Mouse (Mus musculus): ENCODE measurements at regions not wholly inside any gene's neighbourhood (a gene's known extent, or its start where the extent isn't known, plus 50 kb on each side); places are given as distances from the start of the nearest gene placed in this dataset.
"Not testable (repeated sequence)": the region's sequence is repeated elsewhere in the genome, so short reads cannot be mapped to it uniquely, and the experiment has no call there.

GRCm38 (mm10) chr16:86244191-86244590 lies 342.6 kb upstream of the Adamts5 start:
- H3K27ac ChIP-seq (replicated peaks; ENCODE audit: low read depth, low read length) = no peak overlapping the region
- H3K9ac ChIP-seq (replicated peaks; ENCODE audit: low read length) = no peak overlapping the region
- no peaks in the 10 kb centered on the region for H3K27me3 ChIP-seq (ENCODE audit: control insufficient read depth, insufficient read depth, low read length)
- 48% methylated on average over 2 of the region's 2 CpGs for WGBS
- no peaks in the 10 kb centered on the region for H3K36me3 ChIP-seq (replicated peaks; ENCODE audit: control insufficient read depth, insufficient read depth, low read depth, low read length)
- ATAC-seq (replicated peaks; ENCODE audit: insufficient number of reproducible peaks, low FRiP score, low TSS enrichment, low read depth) (no peak), DNase-seq (ENCODE audit: low spot score) (no peak)
- no peak overlapping the region for H3K4me2 ChIP-seq (ENCODE audit: low read depth, low read length)
- H3K4me3 ChIP-seq (ENCODE audit: low read depth, low read length) = no peak overlapping the region
- no peaks in the 10 kb centered on the region for H3K4me1 ChIP-seq (ENCODE audit: control insufficient read depth, insufficient read depth, low read length)
- no peaks in the 10 kb centered on the region for H3K9me3 ChIP-seq (replicated peaks; ENCODE audit: control insufficient read depth, low read length)

- H3K4me3 ChIP-seq (ENCODE audit: low read depth, low read length) = no peak overlapping the region
- no peaks in the 10 kb centered on the region for H3K27me3 ChIP-seq (ENCODE audit: control insufficient read depth, insufficient read depth, low read length)
- no peak overlapping the region for H3K9ac ChIP-seq (replicated peaks; ENCODE audit: low read length)
- no peaks in the 10 kb centered on the region for H3K4me1 ChIP-seq (ENCODE audit: control insufficient read depth, insufficient read depth, low read length)
- H3K27ac ChIP-seq (replicated peaks; ENCODE audit: low read depth, low read length) = no peak overlapping the region
- ATAC-seq (replicated peaks; ENCODE audit: insufficient number of reproducible peaks, low FRiP score, low TSS enrichment, low read depth) (no peak), DNase-seq (ENCODE audit: low spot score) (no peak)
- H3K9me3 ChIP-seq (replicated peaks; ENCODE audit: control insufficient read depth, low read length) = no peaks in the 10 kb centered on the region
- no peaks in the 10 kb centered on the region for H3K36me3 ChIP-seq (replicated peaks; ENCODE audit: control insufficient read depth, insufficient read depth, low read depth, low read length)
- WGBS = 77% methylated on average over 3 of the region's 3 CpGs
- H3K4me2 ChIP-seq (ENCODE audit: low read depth, low read length) = no peak overlapping the region
Observed at GRCm38 (mm10) chr16:86242766-86243510, 341.3 kb upstream of the Adamts5 start.

- no peak for DNase-seq (ENCODE audit: low spot score)
- Histone ChIP-seq H3K27ac (replicated peaks; ENCODE audit: low read depth, low read length) (no peak overlapping the region), H3K9ac (replicated peaks; ENCODE audit: low read length) (no peak overlapping the region), H3K4me3 (ENCODE audit: low read depth, low read length) (no peak overlapping the region), H3K9me3 (replicated peaks; ENCODE audit: control insufficient read depth, low read length) (no peaks in the 10 kb centered on the region), H3K4me1 (ENCODE audit: control insufficient read depth, insufficient read depth, low read length) (no peaks in the 10 kb centered on the region), H3K4me2 (ENCODE audit: low read depth, low read length) (no peak overlapping the region), H3K27me3 (ENCODE audit: control insufficient read depth, insufficient read depth, low read length) (no peaks in the 10 kb centered on the region), H3K36me3 (replicated peaks; ENCODE audit: control insufficient read depth, insufficient read depth, low read depth, low read length) (no peaks in the 10 kb centered on the region)
- ATAC-seq (replicated peaks; ENCODE audit: insufficient number of reproducible peaks, low FRiP score, low TSS enrichment, low read depth) = no peak
- WGBS = 71% methylated on average over 3 of the region's 3 CpGs
Observed at GRCm38 (mm10) chr16:86222997-86223396, 321.4 kb upstream of the Adamts5 start.

- Histone ChIP-seq H3K4me3 (ENCODE audit: low read depth, low read length) (no peak overlapping the region), H3K4me2 (ENCODE audit: low read depth, low read length) (no peak overlapping the region), H3K4me1 (ENCODE audit: control insufficient read depth, insufficient read depth, low read length) (no peaks in the 10 kb centered on the region), H3K36me3 (replicated peaks; ENCODE audit: control insufficient read depth, insufficient read depth, low read depth, low read length) (no peaks in the 10 kb centered on the region), H3K9me3 (replicated peaks; ENCODE audit: control insufficient read depth, low read length) (no peaks in the 10 kb centered on the region), H3K27ac (replicated peaks; ENCODE audit: low read depth, low read length) (no peak overlapping the region), H3K27me3 (ENCODE audit: control insufficient read depth, insufficient read depth, low read length) (no peaks in the 10 kb centered on the region), H3K9ac (replicated peaks; ENCODE audit: low read length) (no peak overlapping the region)
- ATAC-seq (replicated peaks; ENCODE audit: insufficient number of reproducible peaks, low FRiP score, low TSS enrichment, low read depth) = no peak
- peak; percentile 48 for DNase-seq (ENCODE audit: low spot score)
Observed at GRCm38 (mm10) chr16:86210547-86210946, 308.9 kb upstream of the Adamts5 start.

- ATAC-seq (replicated peaks; ENCODE audit: insufficient number of reproducible peaks, low FRiP score, low TSS enrichment, low read depth) = no peak
- Histone ChIP-seq H3K9ac (replicated peaks; ENCODE audit: low read length) (no peak overlapping the region), H3K4me3 (ENCODE audit: low read depth, low read length) (no peak overlapping the region), H3K27ac (replicated peaks; ENCODE audit: low read depth, low read length) (no peak overlapping the region), H3K36me3 (replicated peaks; ENCODE audit: control insufficient read depth, insufficient read depth, low read depth, low read length) (no peaks in the 10 kb centered on the region), H3K9me3 (replicated peaks; ENCODE audit: control insufficient read depth, low read length) (no peaks in the 10 kb centered on the region), H3K4me2 (ENCODE audit: low read depth, low read length) (no peak overlapping the region), H3K4me1 (ENCODE audit: control insufficient read depth, insufficient read depth, low read length) (no peaks in the 10 kb centered on the region), H3K27me3 (ENCODE audit: control insufficient read depth, insufficient read depth, low read length) (no peaks in the 10 kb centered on the region)
- no peak for DNase-seq (ENCODE audit: low spot score)
Observed at GRCm38 (mm10) chr16:86209319-86209718, 307.7 kb upstream of the Adamts5 start.

GRCm38 (mm10) chr16:86189874-86190273 lies 288.2 kb upstream of the Adamts5 start:
- 62% methylated on average over 1 of the region's 1 CpGs for WGBS
- no peak overlapping the region for H3K4me2 ChIP-seq (ENCODE audit: low read depth, low read length)
- ATAC-seq (replicated peaks; ENCODE audit: insufficient number of reproducible peaks, low FRiP score, low TSS enrichment, low read depth) (no peak), DNase-seq (ENCODE audit: low spot score) (no peak)
- H3K9me3 ChIP-seq (replicated peaks; ENCODE audit: control insufficient read depth, low read length) = no peaks in the 10 kb centered on the region
- H3K36me3 ChIP-seq (replicated peaks; ENCODE audit: control insufficient read depth, insufficient read depth, low read depth, low read length) = no peaks in the 10 kb centered on the region
- no peaks in the 10 kb centered on the region for H3K4me1 ChIP-seq (ENCODE audit: control insufficient read depth, insufficient read depth, low read length)
- H3K27me3 ChIP-seq (ENCODE audit: control insufficient read depth, insufficient read depth, low read length) = no peaks in the 10 kb centered on the region
- H3K9ac ChIP-seq (replicated peaks; ENCODE audit: low read length) = no peak overlapping the region
- no peak overlapping the region for H3K4me3 ChIP-seq (ENCODE audit: low read depth, low read length)
- no peak overlapping the region for H3K27ac ChIP-seq (replicated peaks; ENCODE audit: low read depth, low read length)

GRCm38 (mm10) chr16:86188966-86189365 lies 287.3 kb upstream of the Adamts5 start:
- no peak overlapping the region for H3K9ac ChIP-seq (replicated peaks; ENCODE audit: low read length)
- H3K27ac ChIP-seq (replicated peaks; ENCODE audit: low read depth, low read length) = no peak overlapping the region
- no peak for DNase-seq (ENCODE audit: low spot score)
- WGBS = 70% methylated on average over 3 of the region's 3 CpGs
- H3K4me2 ChIP-seq (ENCODE audit: low read depth, low read length) = no peak overlapping the region
- H3K9me3 ChIP-seq (replicated peaks; ENCODE audit: control insufficient read depth, low read length) = no peaks in the 10 kb centered on the region
- ATAC-seq (replicated peaks; ENCODE audit: insufficient number of reproducible peaks, low FRiP score, low TSS enrichment, low read depth) = no peak
- H3K4me3 ChIP-seq (ENCODE audit: low read depth, low read length) = no peak overlapping the region
- H3K27me3 ChIP-seq (ENCODE audit: control insufficient read depth, insufficient read depth, low read length) = no peaks in the 10 kb centered on the region
- no peaks in the 10 kb centered on the region for H3K36me3 ChIP-seq (replicated peaks; ENCODE audit: control insufficient read depth, insufficient read depth, low read depth, low read length)
- H3K4me1 ChIP-seq (ENCODE audit: control insufficient read depth, insufficient read depth, low read length) = no peaks in the 10 kb centered on the region

GRCm38 (mm10) chr16:86187609-86188008 lies 286.0 kb upstream of the Adamts5 start:
- not testable (repeated sequence) for H3K36me3 ChIP-seq (replicated peaks; ENCODE audit: control insufficient read depth, insufficient read depth, low read depth, low read length); H3K9ac ChIP-seq (replicated peaks; ENCODE audit: low read length); DNase-seq (ENCODE audit: low spot score); H3K4me3 ChIP-seq (ENCODE audit: low read depth, low read length); H3K4me1 ChIP-seq (ENCODE audit: control insufficient read depth, insufficient read depth, low read length); H3K27ac ChIP-seq (replicated peaks; ENCODE audit: low read depth, low read length); H3K27me3 ChIP-seq (ENCODE audit: control insufficient read depth, insufficient read depth, low read length); H3K4me2 ChIP-seq (ENCODE audit: low read depth, low read length); H3K9me3 ChIP-seq (replicated peaks; ENCODE audit: control insufficient read depth, low read length); ATAC-seq (replicated peaks; ENCODE audit: insufficient number of reproducible peaks, low FRiP score, low TSS enrichment, low read depth)
- 59% methylated on average over 4 of the region's 4 CpGs for WGBS
